15 mouse cellular contexts compared by ENCODE assay signal in the genomic region with DNA sequence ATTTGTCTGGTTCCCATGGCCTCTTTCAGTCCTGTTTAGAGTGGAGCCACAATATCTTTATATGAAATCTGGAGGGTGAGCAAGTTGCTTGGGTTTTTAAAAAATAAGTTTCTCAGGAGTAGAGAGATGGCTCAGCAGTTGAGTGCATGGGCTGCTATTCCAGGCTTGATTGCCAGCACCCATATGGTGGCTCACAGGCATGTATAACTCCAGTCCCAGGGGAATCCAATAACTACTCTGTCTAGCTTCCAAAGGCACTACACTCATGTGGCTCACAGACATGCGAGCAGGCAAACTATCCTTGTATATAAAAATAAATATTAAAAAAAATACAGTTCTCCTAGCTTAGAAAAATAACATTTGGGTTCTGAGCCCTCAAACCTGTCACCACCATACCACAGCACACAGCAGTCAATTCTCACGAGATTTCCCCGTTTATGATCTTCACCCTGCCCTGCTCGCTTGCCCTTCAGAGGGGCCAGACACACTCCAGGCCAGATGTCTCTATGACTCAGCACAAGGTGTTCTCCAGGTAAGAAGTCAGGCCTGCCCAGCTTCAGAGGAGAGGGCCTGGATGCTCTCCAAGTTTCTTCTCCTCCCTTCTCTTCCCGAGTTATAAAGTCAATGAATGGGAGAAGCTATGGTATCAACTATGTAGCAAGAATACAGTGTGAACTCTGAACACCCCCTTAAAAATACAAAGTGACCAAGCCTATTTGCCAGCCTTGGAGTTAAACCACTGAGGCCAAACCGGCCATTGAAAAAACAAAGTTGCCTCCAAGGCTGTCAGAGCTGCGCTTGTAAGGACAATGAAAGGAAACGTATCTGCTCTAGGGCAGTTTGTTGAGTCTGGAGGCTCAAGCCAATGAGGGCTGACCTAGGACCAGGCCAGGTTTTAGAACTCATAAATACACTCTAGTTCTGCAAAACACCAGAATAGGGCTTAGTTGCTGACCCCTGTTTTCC. TPM values are rescaled to one million over a fixed set of nuclear protein-coding genes. Genes with fewer than 3 reads are reported as not detected.
DNase-seq lines count a peak whose midpoint lies in the region; ATAC-seq and TF ChIP-seq lines count a peak whose summit lies in the region.
"Had no signal": no experiment of that assay in that cellular context is flagged by ENCODE, and none has a peak within 500 bp of the region (broad histone marks: within the 10 kb centered on the region; RNA-seq: fewer than 3 reads in every experiment).

No protein-coding gene starts in this region.

- no peaks in the 10 kb centered on the region for H3K27me3 ChIP-seq in erythroblast, embryonic 14.5 days (ENCODE audit: control insufficient read depth)
- no peaks in the 10 kb centered on the region for H3K27me3 ChIP-seq in kidney, postnatal 0 days (ENCODE audit: insufficient read depth, low read length)
- H3K27me3 ChIP-seq in midbrain, embryonic 11.5 days (ENCODE audit: control insufficient read depth, insufficient read depth, low read length), result no peaks in the 10 kb centered on the region
- H3K27me3 ChIP-seq in midbrain, embryonic 14.5 days (ENCODE audit: control insufficient read depth, insufficient read depth, low read length), result no peaks in the 10 kb centered on the region
- H3K27me3 ChIP-seq: hindbrain, embryonic 15.5 days; neural tube, embryonic 15.5 days; Patski had no signal

- H3K36me3 ChIP-seq in erythroblast, embryonic 14.5 days (ENCODE audit: control insufficient read depth), result peaks cover 97% of the 10 kb centered on the region
- H3K36me3 ChIP-seq in kidney, postnatal 0 days (ENCODE audit: insufficient read depth, low read length), result 0 out of 2 replicates have a peak, but pooled peaks cover under 1% of the 10 kb centered on the region
- H3K36me3 ChIP-seq in midbrain, embryonic 11.5 days (ENCODE audit: control insufficient read depth, insufficient read depth, low read length), result no peaks in the 10 kb centered on the region
- H3K36me3 ChIP-seq in midbrain, embryonic 14.5 days (ENCODE audit: control insufficient read depth, insufficient read depth, low read length), result 0 out of 2 replicates have a peak, but pooled peaks cover 5% of the 10 kb centered on the region

- no peak overlapping the region for H3K9ac ChIP-seq in kidney, postnatal 0 days (ENCODE audit: low read depth, low read length)
- no peak overlapping the region for H3K9ac ChIP-seq in midbrain, embryonic 11.5 days (ENCODE audit: low read length)
- no peak overlapping the region for H3K9ac ChIP-seq in midbrain, embryonic 14.5 days (replicated peaks; ENCODE audit: low read length)
- H3K9ac ChIP-seq: hindbrain, embryonic 15.5 days; neural tube, embryonic 15.5 days had no signal

- DNase-seq in kidney, postnatal 0 days (ENCODE audit: low spot score), result no peak
- no peak for DNase-seq in kidney, postnatal 10 days
- peak; percentile 75 for DNase-seq in midbrain, embryonic 11.5 days (ENCODE audit: low spot score, missing footprints)
- no peak for DNase-seq in midbrain, embryonic 14.5 days
- DNase-seq in left cerebral cortex, adult 18-20 months (ENCODE audit: low spot score in 2 of 2), result no peak
- DNase-seq in c-Kit-positive CD71-positive TER-119-positive erythroid progenitor cells, embryonic 14.5 days (ENCODE audit: low spot score), result no peak
- DNase-seq: cerebellum, postnatal 10 days; layer of hippocampus, adult 9-11 months; right cerebral cortex, adult 18-20 months; thymus, postnatal 36 days had no signal

- H3K9me3 ChIP-seq in erythroblast, embryonic 14.5 days (ENCODE audit: control insufficient read depth, low read length), result no peaks in the 10 kb centered on the region
- H3K9me3 ChIP-seq in kidney, postnatal 0 days (replicated peaks; ENCODE audit: low read length), result no peaks in the 10 kb centered on the region
- H3K9me3 ChIP-seq in midbrain, embryonic 11.5 days (ENCODE audit: control insufficient read depth, low read length), result no peaks in the 10 kb centered on the region
- no peaks in the 10 kb centered on the region for H3K9me3 ChIP-seq in midbrain, embryonic 14.5 days (ENCODE audit: control insufficient read depth, low read length)
- H3K9me3 ChIP-seq: hindbrain, embryonic 15.5 days; neural tube, embryonic 15.5 days had no signal

- 72% methylated on average over 8 of the region's 8 CpGs for WGBS in kidney, postnatal 0 days
- 85% methylated on average over 8 of the region's 8 CpGs for WGBS in midbrain, embryonic 11.5 days
- 88% methylated on average over 8 of the region's 8 CpGs for WGBS in midbrain, embryonic 14.5 days

- peak overlapping the region; percentile 50 for H3K4me3 ChIP-seq in erythroblast, embryonic 14.5 days (replicated peaks)
- H3K4me3 ChIP-seq in kidney, postnatal 0 days (replicated peaks; ENCODE audit: low read depth, low read length), result no peak overlapping the region
- no peak overlapping the region for H3K4me3 ChIP-seq in midbrain, embryonic 11.5 days (ENCODE audit: low read depth, low read length)
- no peak overlapping the region for H3K4me3 ChIP-seq in midbrain, embryonic 14.5 days (replicated peaks; ENCODE audit: low read depth, low read length)
- H3K4me3 ChIP-seq: hindbrain, embryonic 15.5 days; neural tube, embryonic 15.5 days had no signal

- H3K4me1 ChIP-seq in erythroblast, embryonic 14.5 days (ENCODE audit: control insufficient read depth), result peaks cover 98% of the 10 kb centered on the region
- H3K4me1 ChIP-seq in kidney, postnatal 0 days (replicated peaks; ENCODE audit: insufficient read depth, low read length), result no peaks in the 10 kb centered on the region
- no peaks in the 10 kb centered on the region; the same call in 1 of the 2 replicates for H3K4me1 ChIP-seq in midbrain, embryonic 11.5 days (ENCODE audit: control insufficient read depth, insufficient read depth, low read length)
- H3K4me1 ChIP-seq in midbrain, embryonic 14.5 days (ENCODE audit: control insufficient read depth, insufficient read depth, low read length), result no peaks in the 10 kb centered on the region
- H3K4me1 ChIP-seq: hindbrain, embryonic 15.5 days had no signal

- no peak for ATAC-seq in erythroblast, adult 5-6 weeks (replicated peaks; ENCODE audit: low FRiP score, poor library complexity, severe bottlenecking)
- 0 out of 2 replicates have a peak, but pooled peaks have one; percentile 41 for ATAC-seq in kidney, postnatal 0 days (replicated peaks; ENCODE audit: low FRiP score, low read depth)
- ATAC-seq in midbrain, embryonic 11.5 days (ENCODE audit: low FRiP score), result no peak
- no peak for ATAC-seq in midbrain, embryonic 14.5 days (ENCODE audit: low FRiP score, low TSS enrichment)
- ATAC-seq: Patski had no signal

- TF ChIP-seq CTCF in kidney, postnatal 0 days (IDR thresholded peaks at IDR 0.05; ENCODE audit: low read depth), result no peak

- H3K27ac ChIP-seq in kidney, postnatal 0 days, result no peak overlapping the region
- no peak overlapping the region for H3K27ac ChIP-seq in midbrain, embryonic 11.5 days (ENCODE audit: low read depth, low read length)
- H3K27ac ChIP-seq in midbrain, embryonic 14.5 days (replicated peaks; ENCODE audit: low read depth, low read length), result no peak overlapping the region
- H3K27ac ChIP-seq: hindbrain, embryonic 15.5 days; neural tube, embryonic 15.5 days had no signal

- no peak overlapping the region for H3K4me2 ChIP-seq in kidney, postnatal 0 days (ENCODE audit: low read length)
- no peak overlapping the region for H3K4me2 ChIP-seq in midbrain, embryonic 11.5 days
- no peak overlapping the region for H3K4me2 ChIP-seq in midbrain, embryonic 14.5 days (ENCODE audit: low read length)
- H3K4me2 ChIP-seq: hindbrain, embryonic 15.5 days; neural tube, embryonic 15.5 days had no signal

RNA-seq across cellular contexts. Expression of gene Mgst3, which starts 12.3 kb away (rescaled TPM):
- polyA plus RNA-seq in erythroblast, embryonic 14.5 days (2012), result 58.2 and 125 TPM in 2 replicates
- total RNA-seq in erythroblast, adult 5-6 weeks (2015; ENCODE audit: low replicate concordance), result 84.0 and 95.1 TPM in 2 replicates
- total RNA-seq in erythroblast, adult 5-6 weeks (2017; ENCODE audit: low replicate concordance), result 132 and 152 TPM in 2 replicates
- 102 and 104 TPM in 2 replicates for polyA plus RNA-seq in kidney, postnatal 0 days (2015; fragmentation: Nextera tagmentation; extraction: Ambion mirVana)
- 58.9 and 60.8 TPM in 2 replicates for polyA plus RNA-seq in midbrain, embryonic 11.5 days (2014; fragmentation: Nextera tagmentation; extraction: Ambion mirVana)
- 124 and 177 TPM in 2 replicates for polyA plus RNA-seq in midbrain, embryonic 14.5 days (2014; fragmentation: Nextera tagmentation; extraction: Ambion mirVana)
- 100 to 1,000 TPM; 109 to 113 TPM for total RNA-seq in left cerebral cortex, adult 18-20 months (2021)

RNA-seq across cellular contexts. Expression of gene Aldh9a1, which starts 31.5 kb away (rescaled TPM):
- 2.2 and 2.6 TPM in 2 replicates for polyA plus RNA-seq in erythroblast, embryonic 14.5 days (2012)
- total RNA-seq in erythroblast, adult 5-6 weeks (2015; ENCODE audit: low replicate concordance), result 4.6 and 9.2 TPM in 2 replicates
- total RNA-seq in erythroblast, adult 5-6 weeks (2017; ENCODE audit: low replicate concordance), result 11.1 and 11.6 TPM in 2 replicates
- 54.3 and 64.6 TPM in 2 replicates for polyA plus RNA-seq in kidney, postnatal 0 days (2015; fragmentation: Nextera tagmentation; extraction: Ambion mirVana)
- polyA plus RNA-seq in midbrain, embryonic 11.5 days (2014; fragmentation: Nextera tagmentation; extraction: Ambion mirVana), result 33.4 and 36.5 TPM in 2 replicates
- 23.2 and 28.6 TPM in 2 replicates for polyA plus RNA-seq in midbrain, embryonic 14.5 days (2014; fragmentation: Nextera tagmentation; extraction: Ambion mirVana)
- total RNA-seq in left cerebral cortex, adult 18-20 months (2021), result 10 to 100 TPM; 25.9 to 26.8 TPM
